Mouse (Mus musculus) kidney, adult 11 months (tissue): Measurements from ENCODE around the gene Mob3b.

Experiments
- DNase-seq: peaks from one replicate; pipeline ENCODE4 v3.0.0; 2022

The Mob3b gene

GRCm38 (mm10) chr4:35156751-35157611 is at the start of gene Mob3b:
Gene Mob3b, minus strand, starts transcription at chr4:35157484.
- peak; percentile 87 for DNase-seq

- no peak for DNase-seq
These were observed 47.4 kb upstream of the Mob3b start for GRCm38 (mm10) chr4:35204659-35205058.

- DNase-seq: no peak
These were observed 46.4 kb upstream of the Mob3b start for GRCm38 (mm10) chr4:35203724-35204123.

- no peak for DNase-seq
These were observed 44.4 kb upstream of the Mob3b start for GRCm38 (mm10) chr4:35201700-35202099.

- no peak for DNase-seq
These were observed 35.4 kb upstream of the Mob3b start for GRCm38 (mm10) chr4:35192725-35193124.

GRCm38 (mm10) chr4:35189794-35190193 is 32.5 kb upstream of the Mob3b start:
- no peak for DNase-seq

- DNase-seq: no peak
These were observed 30.5 kb upstream of the Mob3b start for GRCm38 (mm10) chr4:35187617-35188326.

- no peak for DNase-seq
These were observed 20.8 kb upstream of the Mob3b start for GRCm38 (mm10) chr4:35177926-35178645.

GRCm38 (mm10) chr4:35175566-35175965 is 18.3 kb upstream of the Mob3b start:
- no peak for DNase-seq

GRCm38 (mm10) chr4:35173551-35173950 is 16.3 kb upstream of the Mob3b start:
- DNase-seq: no peak

GRCm38 (mm10) chr4:35172471-35172870 is 15.2 kb upstream of the Mob3b start:
- DNase-seq: no peak

- no peak for DNase-seq
These were observed 12.4 kb upstream of the Mob3b start for GRCm38 (mm10) chr4:35169571-35170125.

GRCm38 (mm10) chr4:35167855-35168254 is 10.6 kb upstream of the Mob3b start:
- no peak for DNase-seq

GRCm38 (mm10) chr4:35165947-35166346 is 8.7 kb upstream of the Mob3b start:
- no peak for DNase-seq

GRCm38 (mm10) chr4:35165275-35165674 is 8.0 kb upstream of the Mob3b start:
- DNase-seq: no peak

GRCm38 (mm10) chr4:35157815-35158214 is 531 bp upstream of the Mob3b start:
- no peak for DNase-seq

GRCm38 (mm10) chr4:35156149-35156611 is 1.1 kb downstream of the Mob3b start:
- peak; percentile 86 for DNase-seq

- peak; percentile 95 for DNase-seq
These were observed 2.0 kb downstream of the Mob3b start for GRCm38 (mm10) chr4:35155132-35155922.

GRCm38 (mm10) chr4:35154051-35154450 is 3.2 kb downstream of the Mob3b start:
- DNase-seq: peak; percentile 30

GRCm38 (mm10) chr4:35151756-35152155 is 5.5 kb downstream of the Mob3b start, which contains the start of gene Ifnk:
Gene Ifnk, plus strand, starts transcription at chr4:35152056.
- DNase-seq: no peak

GRCm38 (mm10) chr4:35150706-35151105 is 6.6 kb downstream of the Mob3b start:
- no peak for DNase-seq

- no peak for DNase-seq
These were observed 9.0 kb downstream of the Mob3b start for GRCm38 (mm10) chr4:35148326-35148725.
